Mouse (Mus musculus): Measurements from ENCODE around the gene Scmh1.
A peak's percentile ranks its signal among the peaks of the same experiment; 100 is the strongest.

Scmh1 gene

GRCm38 (mm10) chr4:120556592-120556991 lies 151.5 kb downstream of the Scmh1 start:
- no peak for DNase-seq

- DNase-seq, result no peak
Observed at GRCm38 (mm10) chr4:120565726-120566125, 160.6 kb downstream of the Scmh1 start.

- no peak for DNase-seq
Observed at GRCm38 (mm10) chr4:120568005-120568404, 162.9 kb downstream of the Scmh1 start.

GRCm38 (mm10) chr4:120569025-120569424 lies 163.9 kb downstream of the Scmh1 start:
- DNase-seq, result peak; percentile 8

DNA sequence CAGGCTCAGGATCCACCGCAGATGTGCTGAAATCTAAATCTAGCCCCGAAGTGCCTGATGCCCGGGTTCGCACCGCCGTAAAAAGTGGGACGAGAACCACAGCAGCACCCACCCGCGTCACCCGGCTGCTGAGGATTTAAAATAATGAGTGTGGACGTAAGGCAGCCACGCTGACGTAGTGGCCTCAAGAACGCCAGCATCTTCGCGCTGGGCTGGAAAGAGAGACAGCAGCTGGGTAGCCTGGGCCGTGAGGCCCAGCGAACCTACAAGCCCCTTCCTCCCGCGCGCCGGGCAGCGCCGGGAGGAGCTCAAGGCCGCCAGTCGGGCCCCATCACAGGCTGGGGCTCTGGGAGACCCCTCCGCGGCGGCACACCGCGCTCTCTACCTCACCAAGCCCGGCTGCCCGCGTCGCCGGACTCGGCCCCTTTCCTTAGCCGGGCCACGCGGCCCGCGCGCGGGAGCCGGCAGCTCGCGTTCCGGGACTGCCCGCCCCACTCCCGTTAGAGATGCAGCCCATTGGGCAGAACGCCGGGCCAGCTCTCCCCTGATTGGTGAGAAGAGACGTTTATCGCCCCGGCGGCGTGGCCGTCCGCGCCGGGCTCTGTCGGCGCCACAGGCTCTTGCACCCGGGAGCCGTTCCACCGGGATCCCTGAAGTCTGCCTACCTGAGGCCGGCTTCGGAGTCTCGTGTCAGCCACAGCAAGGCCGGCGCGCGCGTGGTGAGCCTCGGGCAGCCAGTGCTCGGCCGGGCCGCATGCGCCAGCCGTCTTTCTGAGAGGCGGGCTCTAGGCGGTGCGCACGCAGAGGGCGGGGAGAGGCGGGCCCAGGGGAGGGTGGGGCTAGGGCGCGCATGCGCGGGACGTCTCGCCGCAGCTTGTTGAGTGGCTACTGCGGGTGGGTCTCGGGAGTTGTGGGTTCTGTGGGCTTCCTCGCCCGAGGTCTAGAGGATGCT lies 164.7 kb downstream of the Scmh1 start, which contains the start of gene Ctps:
Ctps (minus strand) TSS at position 791 of the 952 bp plus-strand sequence.
- DNase-seq, result peak; percentile 92

GRCm38 (mm10) chr4:120570438-120571069 lies 165.5 kb downstream of the Scmh1 start:
- no peak for DNase-seq

GRCm38 (mm10) chr4:120571070-120571464 lies 166.0 kb downstream of the Scmh1 start:
- no peak for DNase-seq

DNA sequence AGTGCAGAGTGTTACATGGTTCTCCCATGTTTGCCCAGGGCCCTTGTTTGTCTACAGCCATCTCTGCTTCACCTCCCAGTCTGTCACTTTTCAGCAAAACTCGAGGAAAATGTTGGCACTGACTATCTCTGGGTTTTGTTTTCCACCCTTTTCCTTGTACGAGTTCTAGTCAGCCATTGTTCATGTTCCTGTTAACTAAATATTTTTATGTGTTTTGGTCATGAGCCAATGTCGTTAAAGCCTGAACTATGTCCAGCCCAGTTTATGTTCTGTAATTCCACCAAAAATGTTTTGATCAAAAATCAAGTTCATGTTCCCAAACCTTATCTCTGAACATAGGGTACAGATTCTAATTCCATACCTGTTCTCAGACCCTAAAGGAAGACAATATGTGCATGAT lies 166.6 kb downstream of the Scmh1 start:
- no peak for DNase-seq
